Comparison of ENCODE assay signal across 8 mouse cellular contexts in genomic region chr11:94486001-94486400, GRCm38 (mm10). TPM values are rescaled to one million over a fixed set of nuclear protein-coding genes. Genes with fewer than 3 reads are reported as not detected.
DNase-seq lines count a peak whose midpoint lies in the region; ATAC-seq lines count a peak whose summit lies in the region.

TSS of gene Spata20 (minus strand) at chr11:94486179.

- peak; percentile 54; the same call in 1 of the 2 replicates for ATAC-seq in embryonic facial prominence, embryonic 13.5 days (ENCODE audit: insufficient number of reproducible peaks, insufficient read depth, low FRiP score, low TSS enrichment, low read depth)
- peak; percentile 84 for ATAC-seq in limb, embryonic 13.5 days (ENCODE audit: low FRiP score, low read depth)
- peak; percentile 69; the same call in 1 of the 2 replicates for ATAC-seq in midbrain, embryonic 15.5 days (replicated peaks)

- no peak within 1 kb of the TSS for H3K27ac ChIP-seq in embryonic facial prominence, embryonic 13.5 days
- no peak within 1 kb of the TSS for H3K27ac ChIP-seq in limb, embryonic 13.5 days
- no peak within 1 kb of the TSS for H3K27ac ChIP-seq in midbrain, embryonic 15.5 days

- peaks cover 20% of the 10 kb centered on the region; the same call in 1 of the 2 replicates for H3K4me1 ChIP-seq in embryonic facial prominence, embryonic 13.5 days
- H3K4me1 ChIP-seq in limb, embryonic 13.5 days: peaks cover 17% of the 10 kb centered on the region
- H3K4me1 ChIP-seq in midbrain, embryonic 15.5 days: peaks cover 12% of the 10 kb centered on the region

- H3K4me2 ChIP-seq in embryonic facial prominence, embryonic 13.5 days: peak within 1 kb of the TSS; percentile 49
- peak within 1 kb of the TSS; percentile 53 for H3K4me2 ChIP-seq in limb, embryonic 13.5 days (replicated peaks)
- H3K4me2 ChIP-seq in midbrain, embryonic 15.5 days: peak within 1 kb of the TSS; percentile 42

- WGBS in embryonic facial prominence, embryonic 13.5 days: 2% methylated on average over 24 of the region's 24 CpGs
- WGBS in limb, embryonic 13.5 days: 4% methylated on average over 24 of the region's 24 CpGs
- whole genome bisulfite sequencing in midbrain, embryonic 15.5 days: 3% methylated on average over 24 of the region's 24 CpGs

- no peaks in the 10 kb centered on the region for H3K36me3 ChIP-seq in embryonic facial prominence, embryonic 13.5 days
- H3K36me3 ChIP-seq in limb, embryonic 13.5 days: no peaks in the 10 kb centered on the region
- H3K36me3 ChIP-seq in midbrain, embryonic 15.5 days (replicated peaks): no peaks in the 10 kb centered on the region

- H3K9ac ChIP-seq in embryonic facial prominence, embryonic 13.5 days: no peak within 1 kb of the TSS
- no peak within 1 kb of the TSS; the same call in 1 of the 2 replicates for H3K9ac ChIP-seq in limb, embryonic 13.5 days
- no peak within 1 kb of the TSS for H3K9ac ChIP-seq in midbrain, embryonic 15.5 days

- 0 out of 2 replicates have a peak, but pooled peaks cover 8% of the 10 kb centered on the region for H3K27me3 ChIP-seq in embryonic facial prominence, embryonic 13.5 days
- peaks cover 16% of the 10 kb centered on the region; the same call in 1 of the 2 replicates for H3K27me3 ChIP-seq in limb, embryonic 13.5 days
- peaks cover 4% of the 10 kb centered on the region; the same call in 1 of the 2 replicates for H3K27me3 ChIP-seq in midbrain, embryonic 15.5 days (replicated peaks)

- H3K4me3 ChIP-seq in embryonic facial prominence, embryonic 13.5 days: peak within 1 kb of the TSS; percentile 19; the same call in 1 of the 2 replicates
- peak within 1 kb of the TSS; percentile 21 for H3K4me3 ChIP-seq in limb, embryonic 13.5 days
- peak within 1 kb of the TSS; percentile 14 for H3K4me3 ChIP-seq in midbrain, embryonic 15.5 days

- H3K9me3 ChIP-seq in embryonic facial prominence, embryonic 13.5 days: no peaks in the 10 kb centered on the region
- no peaks in the 10 kb centered on the region for H3K9me3 ChIP-seq in limb, embryonic 13.5 days
- no peaks in the 10 kb centered on the region for H3K9me3 ChIP-seq in midbrain, embryonic 15.5 days

- DNase-seq in 3134 (ENCODE audit: extremely low read depth, insufficient read length, low spot score): peak; percentile 63
- peak; percentile 86 for DNase-seq in adrenal gland, postnatal 25 days
- peak; percentile 76 for DNase-seq in heart, adult 8-10 months (ENCODE audit: low spot score)
- DNase-seq in kidney, adult 8-10 months: peak; percentile 68 to 87
- DNase-seq in spleen, postnatal 36 days (ENCODE audit: low spot score in 2 of 2): peak; percentile 37 to 49

RNA-seq across cellular contexts. Expression of gene Spata20, which starts in this region (rescaled TPM):
- not detected in 2 replicates for total RNA-seq in adrenal gland, postnatal 25 days (2021)
- polyA plus RNA-seq in embryonic facial prominence, embryonic 13.5 days (2015; fragmentation: Nextera tagmentation; extraction: Ambion mirVana): 0.25 and 0.99 TPM in 2 replicates
- under 1 TPM; 0.09 to 0.63 (median 0.40) TPM for total RNA-seq in heart, adult 8-10 months (2022)
- 0.20 TPM in 2 replicates for polyA plus RNA-seq in limb, embryonic 13.5 days (2015; fragmentation: Nextera tagmentation; extraction: Ambion mirVana)
- 0.48 and 0.69 TPM in 2 replicates for polyA plus RNA-seq in midbrain, embryonic 15.5 days (2015; fragmentation: Nextera tagmentation; extraction: Ambion mirVana)

Comparison
In these comparisons a context has a peak if more than half of its experiments do, and no peak if none do; other contexts are left out.
1. Peak in DNase-seq in adrenal gland, postnatal 25 days; RNA of the gene not detected or under 1 TPM.
2. Peak in ATAC-seq, H3K4me3 ChIP-seq and H3K4me2 ChIP-seq in embryonic facial prominence, embryonic 13.5 days; RNA of the gene not detected or under 1 TPM.
3. Peak in DNase-seq in heart, adult 8-10 months; RNA of the gene not detected or under 1 TPM.
4. Peak in ATAC-seq, H3K4me3 ChIP-seq and H3K4me2 ChIP-seq in limb, embryonic 13.5 days; RNA of the gene not detected or under 1 TPM.
5. Peak in ATAC-seq, H3K4me3 ChIP-seq and H3K4me2 ChIP-seq in midbrain, embryonic 15.5 days; RNA of the gene not detected or under 1 TPM.